Mouse (Mus musculus) myocyte (in vitro differentiated cells): Measurements from ENCODE around the gene Fndc3a. TPM values are rescaled to one million over a fixed set of nuclear protein-coding genes. Genes with fewer than 3 reads are reported as not detected.

Experiments
- H3K27me3 ChIP-seq: one replicate; pipeline ENCODE4 v1.6.1; 2011; ENCODE audit not compliant: control insufficient read depth, insufficient read depth, insufficient read length
- H3K36me3 ChIP-seq: one replicate; pipeline ENCODE4 v1.6.1; 2011; ENCODE audit not compliant: control insufficient read depth, insufficient read depth
- H3K4me2 ChIP-seq: one replicate; pipeline ENCODE4 v1.6.1; 2011; ENCODE audit warnings: low read depth, control low read depth
- H3K4me3 ChIP-seq: one replicate; pipeline ENCODE4 v1.5.1; 2011; ENCODE audit warnings: mild to moderate bottlenecking, control low read depth, moderate library complexity
- H3K79me2 ChIP-seq: one replicate; pipeline ENCODE4 v1.6.1; 2011; ENCODE audit not compliant: control insufficient read depth, insufficient read depth
- H3ac ChIP-seq: one replicate; pipeline ENCODE4 v1.6.1; 2011; ENCODE audit not compliant: control insufficient read depth, insufficient read length
- CEBPB ChIP-seq: IDR thresholded peaks from 2 replicates; pipeline ENCODE4 v1.6.1; 2011; ENCODE audit warnings: mild to moderate bottlenecking, moderate library complexity; ENCODE audit not compliant: poor library complexity, insufficient read depth, severe bottlenecking
- E2F4 ChIP-seq: IDR thresholded peaks from one replicate; pipeline ENCODE4 v1.6.1; 2011; ENCODE audit warnings: mild to moderate bottlenecking, control low read depth, moderate library complexity; ENCODE audit not compliant: insufficient read depth
- MAX ChIP-seq: IDR thresholded peaks from one replicate; pipeline ENCODE4 v1.6.1; 2011; ENCODE audit warnings: low read depth, mild to moderate bottlenecking, control low read depth
- MYOD1 ChIP-seq, 3 experiments: IDR thresholded peaks; one replicate each; pipeline ENCODE4 v1.6.1; 2011; ENCODE audit warnings: control low read depth in 2 of 3, low read depth in 2 of 3, mild to moderate bottlenecking in 2 of 3, moderate library complexity in 1 of 3; ENCODE audit not compliant: insufficient read length in 2 of 3, control insufficient read depth in 1 of 3
- MYOG ChIP-seq, 3 experiments: IDR thresholded peaks; one replicate each; pipeline ENCODE4 v1.6.1; 2011; ENCODE audit warnings: control low read depth in 2 of 3, low read depth in 2 of 3, mild to moderate bottlenecking in 2 of 3; ENCODE audit not compliant: insufficient read length in 2 of 3, control insufficient read depth in 1 of 3, insufficient read depth in 1 of 3
- POLR2A ChIP-seq: IDR thresholded peaks from one replicate; pipeline ENCODE4 v1.6.1; 2011; ENCODE audit warnings: low read depth, mild to moderate bottlenecking, control low read depth, moderate library complexity; ENCODE audit not compliant: insufficient read length
- POLR2AphosphoS2 ChIP-seq: IDR thresholded peaks from one replicate; pipeline ENCODE4 v1.6.1; 2011; ENCODE audit warnings: low read depth, control low read depth; ENCODE audit not compliant: insufficient read length
- REST ChIP-seq: IDR thresholded peaks from one replicate; pipeline ENCODE4 v1.6.1; 2011; ENCODE audit warnings: mild to moderate bottlenecking, control low read depth, moderate library complexity; ENCODE audit not compliant: insufficient read depth, insufficient read length
- SRF ChIP-seq: IDR thresholded peaks from one replicate; pipeline ENCODE4 v1.6.1; 2011; ENCODE audit warnings: low read depth; ENCODE audit not compliant: control insufficient read depth, insufficient read length
- TCF12 ChIP-seq: IDR thresholded peaks from one replicate; pipeline ENCODE4 v1.6.1; 2011; ENCODE audit warnings: mild to moderate bottlenecking, control low read depth; ENCODE audit not compliant: poor library complexity, insufficient read depth, severe bottlenecking
- TCF3 ChIP-seq: IDR thresholded peaks from one replicate; pipeline ENCODE4 v1.6.1; 2011; ENCODE audit warnings: low read depth, control low read depth; ENCODE audit not compliant: insufficient read length
- USF1 ChIP-seq: IDR thresholded peaks from one replicate; pipeline ENCODE4 v1.6.1; 2011; ENCODE audit warnings: low read depth, mild to moderate bottlenecking, control low read depth, moderate library complexity
- polyA plus RNA-seq: library from polyadenylated mRNA; unstranded; fragments of >200 nt; fragmentation: generic; extraction: Trizol; gene quantifications from one replicate; pipeline ENCODE4 v1.2.1, GENCODE M21; 2012; ENCODE audit warnings: missing spikeins

Fndc3a gene
- polyA plus RNA-seq, 1 experiment: 7.2 TPM

- TF ChIP-seq POLR2AphosphoS2 (peak; percentile 43), POLR2A (peak; percentile 17), MAX (no peak), MYOD1 (IDR thresholded peaks at IDR 0.05; ENCODE audit: control insufficient read depth in 1 of 3, insufficient read length in 2 of 3, low read depth in 2 of 3) (peak in 1 of 3 experiments; percentile 25), TCF3 (peak; percentile 7)
- peak overlapping the region; percentile 60 for H3ac ChIP-seq
- H3K36me3 ChIP-seq: no peaks in the 10 kb centered on the region
- peaks cover 50% of the 10 kb centered on the region for H3K79me2 ChIP-seq
- peak overlapping the region; percentile 87 for H3K4me2 ChIP-seq
- no peaks in the 10 kb centered on the region for H3K27me3 ChIP-seq
- H3K4me3 ChIP-seq: peak overlapping the region; percentile 82
Measured at GRCm38 (mm10) chr14:72709091-72709709, 603 bp downstream of the Fndc3a start.

GRCm38 (mm10) chr14:72708581-72708991, 1.2 kb downstream of the Fndc3a start:
- Histone ChIP-seq H3ac (peak overlapping the region; percentile 60), H3K4me3 (peak overlapping the region; percentile 82), H3K79me2 (peaks cover 56% of the 10 kb centered on the region), H3K4me2 (peak overlapping the region; percentile 87), H3K36me3 (no peaks in the 10 kb centered on the region), H3K27me3 (no peaks in the 10 kb centered on the region)
- TF ChIP-seq TCF12 (no peak), MAX (no peak), TCF3 (no peak), E2F4 (no peak), MYOD1 (IDR thresholded peaks at IDR 0.05; ENCODE audit: control insufficient read depth in 1 of 3, insufficient read length in 2 of 3, low read depth in 2 of 3) (no peak), MYOG (IDR thresholded peaks at IDR 0.05; ENCODE audit: control insufficient read depth in 1 of 3, insufficient read depth in 1 of 3, insufficient read length in 2 of 3, low read depth in 2 of 3) (no peak), REST (no peak), SRF (no peak)

GRCm38 (mm10) chr14:72700056-72700455, 9.7 kb downstream of the Fndc3a start:
- Histone ChIP-seq H3K36me3 (peaks cover 6% of the 10 kb centered on the region), H3K79me2 (peaks cover 76% of the 10 kb centered on the region)
- TF ChIP-seq MYOG (IDR thresholded peaks at IDR 0.05; ENCODE audit: control insufficient read depth in 1 of 3, insufficient read depth in 1 of 3, insufficient read length in 2 of 3, low read depth in 2 of 3) (no peak), TCF12 (no peak), CEBPB (no peak), POLR2AphosphoS2 (no peak), E2F4 (no peak), MAX (no peak), USF1 (no peak), SRF (no peak), TCF3 (no peak), POLR2A (no peak), MYOD1 (IDR thresholded peaks at IDR 0.05; ENCODE audit: control insufficient read depth in 1 of 3, insufficient read length in 2 of 3, low read depth in 2 of 3) (no peak), REST (no peak)

GRCm38 (mm10) chr14:72691406-72691805, 18.4 kb downstream of the Fndc3a start:
- TF ChIP-seq MYOG (IDR thresholded peaks at IDR 0.05; ENCODE audit: control insufficient read depth in 1 of 3, insufficient read depth in 1 of 3, insufficient read length in 2 of 3, low read depth in 2 of 3): no peak
- no peak for TF ChIP-seq USF1
- no peak for TF ChIP-seq SRF
- TF ChIP-seq E2F4: no peak
- TF ChIP-seq POLR2A: no peak
- no peak for TF ChIP-seq POLR2AphosphoS2
- no peak for TF ChIP-seq REST
- TF ChIP-seq TCF12: no peak
- no peak for TF ChIP-seq CEBPB
- TF ChIP-seq MYOD1 (IDR thresholded peaks at IDR 0.05; ENCODE audit: control insufficient read depth in 1 of 3, insufficient read length in 2 of 3, low read depth in 2 of 3): no peak
- TF ChIP-seq TCF3: no peak
- no peak for TF ChIP-seq MAX
- Histone ChIP-seq H3K27me3 (no peaks in the 10 kb centered on the region), H3K4me3 (no peak overlapping the region), H3K4me2 (no peak overlapping the region), H3K79me2 (peaks cover 86% of the 10 kb centered on the region), H3K36me3 (peaks cover 10% of the 10 kb centered on the region), H3ac (no peak overlapping the region)

More at GRCm38 (mm10) chr14:72700056-72700455, 9.7 kb downstream of the Fndc3a start:
- Histone ChIP-seq H3K27me3 (no peaks in the 10 kb centered on the region), H3K4me3 (no peak overlapping the region), H3K4me2 (no peak overlapping the region), H3ac (no peak overlapping the region)

GRCm38 (mm10) chr14:72689525-72689924, 20.3 kb downstream of the Fndc3a start:
- H3K4me3 ChIP-seq: no peak overlapping the region
- no peaks in the 10 kb centered on the region for H3K27me3 ChIP-seq
- peaks cover 97% of the 10 kb centered on the region for H3K79me2 ChIP-seq
- H3K4me2 ChIP-seq: no peak overlapping the region
- TF ChIP-seq USF1 (no peak), SRF (no peak), POLR2A (no peak), MYOD1 (IDR thresholded peaks at IDR 0.05; ENCODE audit: control insufficient read depth in 1 of 3, insufficient read length in 2 of 3, low read depth in 2 of 3) (no peak), MYOG (IDR thresholded peaks at IDR 0.05; ENCODE audit: control insufficient read depth in 1 of 3, insufficient read depth in 1 of 3, insufficient read length in 2 of 3, low read depth in 2 of 3) (no peak), TCF3 (no peak), CEBPB (no peak), TCF12 (no peak), E2F4 (no peak), REST (no peak), MAX (no peak), POLR2AphosphoS2 (no peak)
- H3K36me3 ChIP-seq: peaks cover 7% of the 10 kb centered on the region
- H3ac ChIP-seq: no peak overlapping the region
